Mouse (Mus musculus) olfactory bulb, adult 2 months (tissue): ENCODE results near the gene Slc5a2.

ENCODE experiments used
- CTCF ChIP-seq: fragments of 200-500 bp; IDR thresholded peaks from 2 replicates; pipeline ENCODE4 v1.5.1; 2012; ENCODE audit warnings: low read depth, mild to moderate bottlenecking, low read length, moderate library complexity; ENCODE audit not compliant: insufficient read depth
- POLR2A ChIP-seq: fragments of 200-500 bp; IDR thresholded peaks from 2 replicates; pipeline ENCODE4 v1.6.1; 2012; ENCODE audit warnings: mild to moderate bottlenecking, low read depth, low read length, moderate library complexity; ENCODE audit not compliant: insufficient read depth

GRCm38 (mm10) chr7:128255757-128256156, 9.7 kb upstream of the Slc5a2 start:
- TF ChIP-seq CTCF = no peak
- TF ChIP-seq POLR2A = no peak
